8 mouse cellular contexts compared by ENCODE assay signal in the genomic region with DNA sequence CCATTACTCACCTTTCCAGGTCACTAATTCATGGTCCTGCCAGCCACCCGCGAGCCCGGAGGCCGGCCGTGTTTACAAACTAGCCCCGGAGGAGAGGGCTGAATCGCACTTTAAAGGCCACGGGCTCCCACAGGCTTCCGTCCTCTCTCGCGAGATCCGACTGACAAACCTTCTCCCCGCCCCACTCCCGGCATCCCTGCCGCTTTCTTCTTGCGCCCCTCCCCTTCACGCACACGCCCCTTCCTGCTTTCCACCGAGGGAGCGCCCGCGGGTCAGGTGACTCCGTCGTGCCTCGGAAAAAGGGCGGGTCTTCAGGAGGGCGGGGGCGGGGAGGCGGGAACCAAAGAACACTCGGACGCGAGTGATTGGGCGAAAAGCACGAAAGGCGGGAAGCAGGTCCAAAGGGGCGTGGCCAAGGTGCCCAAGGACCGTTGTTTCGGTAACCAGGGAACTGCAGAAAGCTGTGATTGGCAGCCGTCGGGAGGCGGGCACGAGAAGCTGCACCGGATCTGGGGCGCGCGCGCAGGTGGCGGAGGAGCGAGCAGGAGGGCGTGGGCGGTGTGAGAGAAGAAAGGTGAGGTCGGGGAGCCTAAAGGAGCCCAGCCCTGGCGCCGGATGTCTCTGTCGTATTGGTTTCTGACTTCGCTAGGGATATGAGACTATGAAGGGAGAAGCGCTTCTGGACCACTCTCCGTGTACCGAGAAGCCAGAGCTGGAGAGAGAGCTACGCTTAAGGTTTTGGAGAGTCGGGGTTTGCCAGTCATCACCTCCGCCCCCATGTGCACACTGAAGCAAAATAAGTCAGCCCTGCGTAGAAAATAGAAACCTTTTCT. TPM values are rescaled to one million over a fixed set of nuclear protein-coding genes. Genes with fewer than 3 reads are reported as not detected.
DNase-seq lines count a peak whose midpoint lies in the region; ATAC-seq lines count a peak whose summit lies in the region.

Gene Atf2 (minus strand): TSS at position 176 of the 833 bp plus-strand sequence.

- no peaks in the 10 kb centered on the region for H3K36me3 ChIP-seq in hindbrain, embryonic 14.5 days (replicated peaks; ENCODE audit: control insufficient read depth, insufficient read depth)

- H3K4me1 ChIP-seq in hindbrain, embryonic 14.5 days (replicated peaks; ENCODE audit: control insufficient read depth, insufficient read depth, low read length), result peaks cover 17% of the 10 kb centered on the region; the same call in 1 of the 2 replicates

- ATAC-seq in hindbrain, embryonic 14.5 days (ENCODE audit: low FRiP score), result peak; percentile 97

- WGBS in hindbrain, embryonic 14.5 days, result under 1% methylated on average over 62 of the region's 63 CpGs

- peak within 1 kb of the TSS; percentile 96 for H3K27ac ChIP-seq in hindbrain, embryonic 14.5 days

- no peaks in the 10 kb centered on the region for H3K27me3 ChIP-seq in hindbrain, embryonic 14.5 days (ENCODE audit: control insufficient read depth, insufficient read depth, low read length)

- H3K4me3 ChIP-seq in hindbrain, embryonic 14.5 days (replicated peaks; ENCODE audit: low read length), result peak within 1 kb of the TSS; percentile 85

- peak within 1 kb of the TSS; percentile 81 for H3K4me2 ChIP-seq in hindbrain, embryonic 14.5 days (replicated peaks)

- peak; percentile 99 for DNase-seq in R1 (ENCODE audit: low read depth, low spot score)
- peak; percentile 98 to 100 for DNase-seq in cerebellum, postnatal 25 days
- peak; percentile 95 to 97 for DNase-seq in frontal cortex, postnatal 25 days (ENCODE audit: low spot score in 2 of 2)
- DNase-seq in hindbrain, embryonic 14.5 days (ENCODE audit: low spot score), result peak; percentile 98
- DNase-seq in layer of hippocampus, postnatal 36 days, result peak; percentile 98 to 99
- DNase-seq in lung, postnatal 36 days, result peak; percentile 100
- peak; percentile 99 for DNase-seq in retina, postnatal 1 day
- peak; percentile 95 to 98 for DNase-seq in urinary bladder, adult 18-20 months (ENCODE audit: low spot score in 2 of 2)

- H3K9ac ChIP-seq in hindbrain, embryonic 14.5 days, result peak within 1 kb of the TSS; percentile 98

- H3K9me3 ChIP-seq in hindbrain, embryonic 14.5 days (ENCODE audit: control insufficient read depth, low read length), result no peaks in the 10 kb centered on the region

RNA-seq across cellular contexts. Expression of gene Atf2, which starts in this region (rescaled TPM):
- polyA plus RNA-seq in hindbrain, embryonic 14.5 days (2014; fragmentation: Nextera tagmentation; extraction: Ambion mirVana), result 109 and 112 TPM in 2 replicates
- 100 to 1,000 TPM; 144 to 146 TPM for total RNA-seq in layer of hippocampus, postnatal 36 days (2021)

Comparison
In these comparisons a context has a peak if more than half of its experiments do, and no peak if none do; other contexts are left out.
1. Peak in every context shown above with its lines: DNase-seq, ATAC-seq, H3K4me3 ChIP-seq and H3K27ac ChIP-seq.